In genomic region chr3:88486887-88487286, GRCm38 (mm10) we compare ENCODE assay signal across 16 mouse cellular contexts.
"Had no signal": no experiment of that assay in that cellular context is flagged by ENCODE, and none has a peak within 500 bp of the region (broad histone marks: within the 10 kb centered on the region; RNA-seq: fewer than 3 reads in every experiment).

No protein-coding gene starts in this region.

- H3K4me2 ChIP-seq: lung, embryonic 14.5 days; midbrain, embryonic 11.5 days; midbrain, embryonic 13.5 days; midbrain, embryonic 15.5 days; neural tube, embryonic 12.5 days; stomach, embryonic 15.5 days had no signal

- ATAC-seq: liver, postnatal 0 days; midbrain, embryonic 13.5 days; midbrain, embryonic 15.5 days had no signal

- H3K9me3 ChIP-seq: megakaryocyte, embryonic 14.5 days; midbrain, embryonic 13.5 days; midbrain, embryonic 15.5 days; neural tube, embryonic 12.5 days; stomach, embryonic 15.5 days had no signal

- DNase-seq: liver, postnatal 0 days; lung, embryonic 14.5 days; lung, postnatal 14 days; lung, postnatal 36 days; right cerebral cortex, postnatal 14 days; thymus, adult 2 months; thymus, postnatal 25 days; thymus, postnatal 4 days had no signal

- H3K27ac ChIP-seq: macrophage; midbrain, embryonic 13.5 days; midbrain, embryonic 15.5 days; neural tube, embryonic 12.5 days; stomach, embryonic 15.5 days; stomach, postnatal 0 days had no signal

- H3K9ac ChIP-seq: liver, postnatal 0 days; lung, embryonic 14.5 days; midbrain, embryonic 13.5 days; midbrain, embryonic 15.5 days; neural tube, embryonic 12.5 days; stomach, embryonic 15.5 days had no signal

- H3K4me3 ChIP-seq: megakaryocyte, embryonic 14.5 days; midbrain, embryonic 13.5 days; midbrain, embryonic 15.5 days; neural tube, embryonic 12.5 days; stomach, embryonic 15.5 days had no signal
